Mouse (Mus musculus) gastrocnemius, adult 2 months (tissue): ENCODE results near the gene Gm10031. TPM values are rescaled to one million over a fixed set of nuclear protein-coding genes. Genes with fewer than 3 reads are reported as not detected.
A peak's percentile ranks its signal among the peaks of the same experiment; 100 is the strongest.

ENCODE experiments used
- DNase-seq: peaks from one replicate; pipeline ENCODE4 v3.0.0; 2022
- H3K27ac ChIP-seq: fragments of 200-600 bp; 2 replicates; pipeline ENCODE4 v1.8.1; 2022; ENCODE audit warnings: mild to moderate bottlenecking
- H3K4me3 ChIP-seq: fragments of 200-600 bp; 2 replicates; pipeline ENCODE4 v1.8.1; 2022; ENCODE audit warnings: mild to moderate bottlenecking, moderate library complexity
- CTCF ChIP-seq: fragments of 200-600 bp; IDR thresholded peaks from 2 replicates; pipeline ENCODE4 v1.8.1; 2022; ENCODE audit warnings: antibody characterized with exemption, mild to moderate bottlenecking, moderate library complexity
- intact Hi-C: fragments of 180-260 bp; cut with DNase I; formaldehyde crosslinking; loops from one replicate; pipeline ENCODE4 v1.15.1; 2025
- total RNA-seq, 2 experiments: library from RNA; stranded (reverse); gene quantifications; 2 replicates each; pipeline ENCODE4 v1.2.3; 2021

The Gm10031 gene
- total RNA-seq, 2 experiments from 2014 or later, result 42.9 to 49.5 TPM

- intact Hi-C loops, result loop anchor here (2.0 to 5.0 kb wide), 2 partner anchors 54 to 158 kb away; partner anchors contain the start of gene Fam20b
- H3K27ac ChIP-seq, result peak overlapping the region; percentile 97
- no peak for TF ChIP-seq CTCF
- DNase-seq, result peak; percentile 66
- peak overlapping the region; percentile 99 for H3K4me3 ChIP-seq
These were observed 35.3 kb downstream of the Gm10031 start for GRCm38 (mm10) chr1:156558950-156559640.

DNA sequence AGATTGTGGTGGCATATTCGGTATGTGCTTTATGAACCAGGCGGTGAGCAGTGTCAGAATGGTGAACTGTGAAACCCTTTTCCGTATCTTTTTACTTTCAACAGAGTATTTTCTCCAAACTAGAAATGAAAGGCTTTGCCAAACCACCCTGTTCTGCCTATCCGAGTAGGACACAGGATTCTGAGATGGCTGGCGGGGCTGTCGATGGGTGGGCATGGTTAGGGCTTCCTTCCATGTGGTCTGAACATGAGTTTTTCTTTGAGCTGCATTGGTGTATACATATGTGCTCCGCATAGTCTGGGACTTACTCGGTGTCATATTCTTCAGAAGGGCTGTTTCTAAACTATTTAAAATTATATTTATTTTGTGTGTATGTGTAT lies 35.8 kb downstream of the Gm10031 start:
- H3K4me3 ChIP-seq, result peak overlapping the region; percentile 99
- no peak for DNase-seq
- H3K27ac ChIP-seq, result peak overlapping the region; percentile 97
- no peak for TF ChIP-seq CTCF
- intact Hi-C loops, result loop anchor here (2.0 to 5.0 kb wide), 2 partner anchors 53 to 158 kb away; partner anchors contain the start of gene Fam20b

GRCm38 (mm10) chr1:156560500-156560899 lies 36.7 kb downstream of the Gm10031 start:
- no peak for TF ChIP-seq CTCF
- intact Hi-C loops, result no loop called here
- Histone ChIP-seq H3K4me3 (no peak overlapping the region; the same call in 1 of the 2 replicates), H3K27ac (no peak overlapping the region)
- DNase-seq, result no peak

- DNase-seq, result no peak
- intact Hi-C loops, result no loop called here
- no peak for TF ChIP-seq CTCF
- no peak overlapping the region for H3K27ac ChIP-seq
- H3K4me3 ChIP-seq, result no peak overlapping the region
These were observed 41.5 kb downstream of the Gm10031 start for GRCm38 (mm10) chr1:156565328-156565727.

DNA sequence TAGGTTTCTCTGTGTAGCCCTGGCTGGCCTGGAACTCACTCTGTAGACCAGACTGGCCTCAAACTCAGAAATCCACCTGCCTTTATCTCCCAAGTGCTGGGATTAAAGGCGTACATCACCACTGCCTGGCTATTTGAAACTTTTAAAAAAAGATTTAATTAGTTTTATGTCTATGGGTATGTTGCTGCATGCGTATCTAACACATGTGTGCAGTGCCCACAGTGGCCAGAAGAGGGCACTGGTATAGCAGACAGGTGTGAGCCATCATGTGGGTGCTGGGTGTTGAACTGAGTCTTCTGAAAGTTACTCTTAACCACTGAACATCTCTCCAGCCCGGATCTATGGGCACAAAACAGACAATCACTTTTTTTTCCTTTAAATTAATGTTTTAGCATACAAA lies 42.3 kb downstream of the Gm10031 start:
- H3K4me3 ChIP-seq, result no peak overlapping the region
- no peak for DNase-seq
- intact Hi-C loops, result no loop called here
- no peak overlapping the region for H3K27ac ChIP-seq
- TF ChIP-seq CTCF, result peak; percentile 50

- intact Hi-C loops, result no loop called here
These were observed 45.8 kb downstream of the Gm10031 start for GRCm38 (mm10) chr1:156569615-156570014.

DNA sequence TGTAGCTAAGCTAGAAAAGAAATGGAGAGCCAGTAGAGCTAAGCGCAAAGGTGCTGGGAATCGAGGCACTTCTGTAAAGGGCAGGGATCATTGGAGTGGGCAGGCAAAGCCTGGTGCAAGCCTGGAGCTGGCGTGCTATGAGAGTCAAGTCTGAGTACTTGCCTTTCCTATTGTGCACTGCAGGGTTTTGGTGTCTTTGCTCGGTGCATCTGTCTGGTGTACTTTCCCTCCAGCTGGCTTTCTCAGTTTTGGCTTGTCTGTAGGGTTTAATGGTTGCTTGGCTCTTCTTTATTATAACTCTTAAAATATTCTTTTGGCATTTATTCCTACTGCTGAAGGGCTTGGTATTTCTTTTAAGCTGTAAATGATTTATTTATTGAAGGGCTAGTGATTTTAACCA lies 49.1 kb downstream of the Gm10031 start:
- intact Hi-C loops, result no loop called here
- H3K27ac ChIP-seq, result no peak overlapping the region
- no peak for TF ChIP-seq CTCF

More at GRCm38 (mm10) chr1:156569615-156570014, 45.8 kb downstream of the Gm10031 start:
- DNase-seq, result no peak
- H3K4me3 ChIP-seq, result no peak overlapping the region
- H3K27ac ChIP-seq, result no peak overlapping the region
- no peak for TF ChIP-seq CTCF

More for the DNA sequence above, 49.1 kb downstream of the Gm10031 start:
- DNase-seq, result no peak
- H3K4me3 ChIP-seq, result no peak overlapping the region

Other genes starting within 250 kb of the Gm10031 start
- not detected for gene Tdrd5, start 220.3 kb upstream of the Gm10031 start, total RNA-seq
- not detected for gene Nphs2, start 213.3 kb upstream of the Gm10031 start, total RNA-seq
- 100 to 1,000 TPM; 364 to 454 TPM for gene Gm2000, start 158.0 kb upstream of the Gm10031 start, total RNA-seq
- gene Axdnd1, start 102.9 kb upstream of the Gm10031 start, total RNA-seq, result not detected
- gene Soat1, start 49.7 kb upstream of the Gm10031 start, total RNA-seq, result 1 to 10 TPM; 3.5 to 3.9 TPM
- gene Abl2, start 34.8 kb downstream of the Gm10031 start, total RNA-seq, result 10 to 100 TPM; 21.2 to 26.1 TPM
- 1 to 10 TPM; 4.9 to 5.4 TPM for gene Tor3a, start 150.3 kb downstream of the Gm10031 start, total RNA-seq
- gene Fam20b, start 195.1 kb downstream of the Gm10031 start, total RNA-seq, result 10 to 100 TPM; 28.5 to 35.2 TPM